Mouse (Mus musculus): Measurements from ENCODE around the gene Ptprj.

The Ptprj gene

DNA sequence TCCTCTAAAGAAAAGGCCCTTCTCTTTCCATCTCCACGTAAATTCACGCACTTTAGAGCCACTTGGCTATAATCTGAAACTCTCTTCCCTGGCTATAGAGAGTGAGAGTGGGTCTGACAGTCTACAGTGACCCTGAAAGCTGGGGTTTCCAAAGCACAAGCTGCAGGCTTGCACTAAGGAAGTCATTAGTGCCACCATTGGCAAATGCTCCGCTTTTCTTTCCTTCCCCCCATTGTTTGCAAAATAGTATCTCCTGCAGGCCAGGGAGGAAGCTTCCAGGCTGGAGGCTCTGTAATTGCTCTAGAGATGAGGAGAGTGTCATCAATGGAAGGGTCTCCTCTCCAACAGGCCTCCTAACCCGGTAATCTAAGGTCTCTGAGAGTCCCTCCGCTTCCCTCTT, 65.5 kb downstream of the Ptprj start:
- no peak for DNase-seq

DNA sequence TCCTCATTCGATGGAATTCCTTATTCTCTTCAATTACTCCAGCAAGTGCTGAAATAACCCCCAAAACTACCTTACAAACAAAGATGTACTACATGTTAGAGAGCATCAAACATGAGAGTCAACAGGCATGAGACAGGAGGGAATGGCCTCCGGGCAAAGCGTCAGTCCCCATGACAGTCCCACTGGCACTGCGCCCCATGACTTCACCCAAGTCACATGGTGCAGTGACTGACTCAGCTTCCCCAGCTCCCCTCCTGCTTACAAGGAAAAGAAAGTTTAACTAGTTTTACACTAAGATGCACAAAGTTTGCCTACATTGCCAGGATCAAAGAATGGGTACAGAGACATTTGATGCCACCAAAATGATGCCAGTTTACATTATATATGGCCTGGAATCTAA, 71.2 kb downstream of the Ptprj start:
- no peak for DNase-seq

DNA sequence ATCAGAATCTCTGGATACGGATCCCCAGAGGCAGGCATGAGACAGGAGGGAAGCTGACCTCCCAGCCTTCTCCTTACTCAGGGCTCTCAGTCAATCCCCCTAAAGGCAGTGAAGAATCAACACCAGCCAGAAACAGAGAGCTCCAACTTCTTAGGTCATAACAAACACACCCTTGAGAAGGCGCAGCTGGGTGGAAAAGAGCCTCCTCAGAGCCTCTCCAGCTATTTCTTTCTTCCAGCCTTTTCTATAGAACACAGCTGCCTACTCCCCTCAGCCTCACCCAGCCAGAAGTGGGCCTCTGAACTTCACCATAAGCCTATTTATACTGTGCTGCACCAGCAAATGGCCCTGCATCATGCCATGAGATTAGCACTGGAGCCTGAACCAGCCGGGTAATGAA, 74.3 kb downstream of the Ptprj start:
- DNase-seq: no peak

DNA sequence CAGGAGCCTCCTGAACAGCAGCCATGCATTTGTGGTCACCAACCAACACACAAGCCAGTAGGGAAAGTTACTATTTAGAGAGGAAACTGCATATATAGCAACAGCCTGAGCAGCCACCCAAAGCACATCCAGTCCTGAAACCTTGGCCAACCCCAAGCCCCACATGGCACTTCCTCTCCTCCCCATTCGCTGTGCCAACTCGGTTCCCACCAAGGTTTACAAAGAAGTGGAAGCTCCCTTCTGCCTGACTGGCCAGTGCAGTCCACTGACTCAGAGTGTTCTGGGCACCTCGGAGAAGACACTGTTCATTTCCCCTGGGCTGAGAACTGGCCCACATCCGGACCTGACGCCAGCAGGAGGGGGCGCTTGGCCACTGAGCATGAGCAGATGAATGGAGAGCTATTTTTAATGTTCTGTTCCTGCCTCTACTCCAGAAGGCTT, 75.7 kb downstream of the Ptprj start:
- peak; percentile 85 for DNase-seq

DNA sequence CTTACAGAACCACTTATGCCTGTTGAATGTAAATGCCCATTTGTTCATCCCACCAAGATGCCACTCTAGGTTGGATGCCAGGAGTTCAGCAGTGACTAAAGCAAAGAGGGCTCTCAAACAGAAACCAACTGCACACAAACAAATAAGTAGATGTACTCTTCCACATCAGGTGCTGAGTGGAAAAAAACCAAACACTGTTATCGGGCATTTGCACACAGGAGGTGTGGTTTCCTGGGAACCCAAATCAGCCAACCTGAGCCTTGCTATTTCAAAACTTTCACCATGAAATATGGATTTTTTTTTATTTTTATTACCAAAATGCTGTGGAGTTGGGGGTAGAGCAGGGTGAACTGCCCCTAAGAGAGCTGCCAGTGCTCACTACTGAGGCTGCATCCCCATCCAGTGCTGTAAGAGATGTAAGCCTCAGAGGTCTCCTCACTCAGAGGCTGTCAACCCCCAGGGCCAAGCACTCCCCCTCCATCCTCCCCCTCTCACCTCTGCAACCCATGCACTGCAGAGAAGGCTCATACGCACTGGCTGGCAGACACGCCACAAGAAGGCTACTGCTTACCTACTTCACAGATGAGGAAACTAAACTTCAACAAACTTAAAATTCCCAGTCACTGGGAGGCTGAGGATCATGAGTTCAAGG, 77.1 kb downstream of the Ptprj start:
- no peak for DNase-seq

DNA sequence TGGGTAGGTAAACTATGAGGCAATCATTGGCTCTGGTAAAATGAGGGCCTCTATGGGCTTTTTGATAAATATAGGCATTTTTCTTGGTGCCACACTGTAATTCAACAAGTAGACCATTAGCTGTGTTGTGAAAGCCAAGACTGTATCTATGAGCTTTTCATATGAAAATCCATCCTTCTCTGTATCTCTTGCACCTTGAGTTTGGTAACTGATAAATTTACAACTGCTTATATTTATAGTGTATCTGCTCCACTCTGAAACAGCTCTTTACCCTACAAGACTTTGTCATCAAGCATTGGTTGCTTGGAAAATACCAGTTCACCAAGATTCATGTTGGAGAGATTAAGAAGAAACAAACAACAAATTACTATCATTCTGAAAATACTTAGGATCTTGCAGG, 77.7 kb downstream of the Ptprj start:
- DNase-seq: no peak

DNA sequence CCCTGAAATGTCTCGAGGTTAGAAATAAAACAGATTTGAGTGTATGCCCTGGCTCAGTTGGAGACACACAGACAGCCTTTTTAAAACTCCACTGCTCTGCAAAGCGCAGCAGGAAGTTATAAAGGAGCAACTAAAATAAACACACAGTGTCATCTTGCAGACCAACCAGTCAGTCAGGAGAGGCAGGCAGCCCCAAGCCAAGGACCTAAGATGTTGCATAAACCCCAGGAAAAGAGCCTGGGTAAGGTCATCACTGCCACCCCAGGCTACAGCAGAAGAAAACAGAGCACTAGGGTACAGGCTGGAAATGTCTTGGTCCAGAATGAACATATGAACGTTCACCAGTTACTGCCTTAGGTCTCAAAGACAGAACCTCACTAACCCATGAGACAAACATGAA, 78.7 kb downstream of the Ptprj start:
- DNase-seq: no peak

DNA sequence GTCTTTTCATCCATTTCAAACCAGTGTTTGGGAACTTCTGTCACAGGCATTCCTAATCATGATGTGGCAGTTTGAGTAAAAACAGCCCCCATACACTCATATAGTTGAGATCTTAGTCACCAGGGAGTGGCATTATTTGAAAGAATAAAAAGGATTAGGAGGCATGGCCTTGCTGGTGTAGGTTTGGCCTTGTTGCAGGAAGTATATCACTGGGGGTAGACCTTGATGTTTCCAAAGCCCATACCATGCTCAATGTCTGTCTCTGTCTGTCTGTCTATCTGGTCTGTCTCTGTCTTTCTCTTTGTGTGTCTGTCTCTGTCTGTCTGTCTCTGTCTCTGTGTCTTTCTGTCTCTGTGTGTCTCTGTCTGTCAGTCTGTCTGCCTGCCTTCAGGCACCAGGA, 79.6 kb downstream of the Ptprj start:
- no peak for DNase-seq

DNA sequence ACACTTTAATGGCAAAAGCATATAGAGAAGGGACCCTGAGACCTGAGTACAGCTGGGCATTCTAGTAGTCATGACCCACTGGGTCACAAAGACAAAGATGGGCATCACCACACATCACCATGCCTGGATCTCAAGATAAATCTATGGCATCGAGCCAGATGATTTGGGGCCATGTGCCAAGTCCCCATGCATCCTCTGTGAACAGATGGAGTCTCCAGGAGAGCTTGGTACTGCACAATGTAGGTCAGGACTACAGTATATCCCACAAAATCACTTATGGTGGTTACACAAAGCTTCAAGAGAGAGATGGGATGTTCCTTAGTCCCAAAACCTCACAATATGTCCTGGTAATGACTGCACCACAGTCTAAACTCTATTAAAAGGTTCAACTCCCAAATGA, 81.4 kb downstream of the Ptprj start:
- DNase-seq: peak; percentile 97

DNA sequence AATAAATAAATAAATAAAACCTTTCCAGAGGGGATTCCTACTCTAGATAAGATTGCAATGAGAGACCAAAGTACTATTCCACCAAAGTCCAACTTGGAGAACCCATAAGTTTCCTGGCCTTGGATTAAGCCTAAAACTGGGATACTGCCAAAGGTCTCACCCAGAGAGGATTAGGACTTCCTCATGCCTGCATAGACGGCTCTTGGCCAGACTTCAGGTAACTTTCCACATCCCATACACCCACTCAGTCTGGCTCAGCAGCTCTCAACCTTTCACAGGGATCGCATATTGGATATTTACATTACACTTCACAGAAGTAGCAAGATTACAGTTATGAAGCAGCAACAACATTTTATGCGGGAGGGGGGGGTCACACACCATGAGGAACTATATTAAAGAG, 82.9 kb downstream of the Ptprj start:
- no peak for DNase-seq

DNA sequence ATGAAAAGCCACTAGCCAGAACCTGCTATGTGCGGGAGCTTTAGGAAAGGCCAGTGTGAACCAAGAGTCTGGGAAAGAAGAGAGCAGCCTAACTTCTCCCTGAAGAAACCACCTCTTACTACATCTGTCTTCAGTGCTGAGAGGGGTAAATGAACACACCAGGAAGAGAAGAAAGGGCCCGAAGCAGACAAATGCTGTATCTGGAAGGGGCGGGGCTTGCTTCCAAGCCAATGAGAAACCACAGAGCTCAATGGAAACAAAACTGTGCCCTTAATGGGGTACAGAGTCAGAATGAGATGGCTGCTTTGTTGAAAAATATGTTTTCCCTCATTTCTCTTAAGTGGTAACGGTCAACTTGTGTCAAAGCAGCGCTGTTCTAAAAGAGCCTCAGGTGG, 83.8 kb downstream of the Ptprj start:
- DNase-seq: no peak

DNA sequence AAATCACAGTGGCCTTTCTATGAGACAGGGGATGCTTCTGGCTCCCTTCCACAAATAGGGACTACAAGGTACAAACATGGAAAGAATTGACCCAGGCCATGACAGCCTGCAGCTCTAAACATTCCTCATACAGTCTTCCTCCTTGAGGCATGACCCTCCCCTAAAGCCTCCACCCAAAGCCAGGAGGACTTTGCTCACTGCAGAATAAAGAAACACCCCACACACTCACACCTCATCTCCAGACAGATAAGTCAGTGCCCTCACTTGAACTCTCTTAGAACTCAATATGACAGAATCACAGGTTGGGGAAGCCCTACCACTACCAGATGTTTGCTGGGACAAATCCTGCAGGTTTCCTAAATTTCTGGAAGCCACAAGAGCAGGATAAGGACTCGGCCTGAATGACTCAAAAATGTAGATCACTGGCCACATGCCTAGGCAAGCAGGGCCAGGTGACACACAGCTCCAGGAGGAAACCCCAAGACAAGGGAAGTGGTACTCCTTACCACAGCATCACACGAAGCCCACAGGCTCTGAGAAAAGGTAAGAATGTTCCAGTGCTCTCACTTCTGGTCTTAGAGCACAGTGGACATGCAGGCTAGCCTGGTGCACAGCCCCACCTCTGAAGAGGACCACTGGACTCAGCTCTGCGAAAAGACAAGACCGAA, 84.3 kb downstream of the Ptprj start:
- no peak for DNase-seq

DNA sequence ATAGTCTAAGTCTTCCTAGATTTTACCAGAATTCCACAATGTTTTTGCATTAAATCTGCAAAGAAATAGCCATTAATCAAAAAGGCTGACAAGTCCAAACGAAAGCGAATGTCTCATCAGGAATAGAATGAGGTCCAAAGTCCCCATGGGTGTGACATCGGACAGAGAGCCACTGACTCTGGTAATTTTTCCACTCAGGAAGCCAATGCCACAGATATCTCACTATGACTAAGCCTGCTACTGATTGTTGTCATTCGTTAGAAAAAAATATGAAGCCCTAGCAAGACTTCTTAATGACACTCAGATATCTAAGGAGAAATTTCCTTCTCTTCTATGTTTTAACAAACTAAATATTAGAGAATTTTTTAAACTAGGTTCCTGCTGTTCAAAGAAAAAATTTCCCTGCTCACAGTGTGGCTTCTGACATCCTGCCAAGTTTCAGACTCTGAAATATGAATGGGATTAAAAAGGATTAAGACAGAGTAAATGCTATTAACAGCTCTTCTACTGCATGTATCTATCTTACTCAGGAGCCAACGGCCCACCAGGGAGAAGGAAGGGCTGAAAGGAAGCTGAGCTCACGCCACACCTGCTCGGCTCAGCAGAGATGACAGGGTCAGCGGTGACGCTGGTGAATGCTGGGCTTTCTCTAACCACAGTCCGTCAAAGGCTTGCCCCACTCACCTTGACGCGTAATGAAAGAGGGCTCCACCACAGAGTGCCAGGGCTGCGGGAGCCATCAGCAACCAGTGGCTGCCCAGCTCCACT, 90.0 kb downstream of the Ptprj start:
- DNase-seq: peak; percentile 56

DNA sequence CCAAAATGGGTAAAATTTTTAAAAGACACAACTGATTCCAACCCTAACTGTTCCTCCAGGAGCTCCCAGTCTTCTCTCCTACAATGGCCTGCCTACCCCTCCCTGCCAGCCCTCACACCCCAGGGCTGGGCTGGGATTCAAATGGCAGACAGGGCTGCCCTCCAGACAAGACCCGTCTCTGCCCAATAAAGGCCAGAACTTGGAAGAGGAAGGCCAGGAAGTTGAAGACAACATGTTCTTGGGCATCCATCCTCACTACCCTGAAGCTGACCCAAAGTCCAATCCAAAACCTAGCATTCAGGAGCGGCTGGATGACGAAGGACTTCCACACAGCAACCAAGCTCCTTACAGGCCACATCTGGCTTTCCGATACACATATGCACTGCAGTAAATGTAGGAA, 90.6 kb downstream of the Ptprj start:
- peak; percentile 66 for DNase-seq

DNA sequence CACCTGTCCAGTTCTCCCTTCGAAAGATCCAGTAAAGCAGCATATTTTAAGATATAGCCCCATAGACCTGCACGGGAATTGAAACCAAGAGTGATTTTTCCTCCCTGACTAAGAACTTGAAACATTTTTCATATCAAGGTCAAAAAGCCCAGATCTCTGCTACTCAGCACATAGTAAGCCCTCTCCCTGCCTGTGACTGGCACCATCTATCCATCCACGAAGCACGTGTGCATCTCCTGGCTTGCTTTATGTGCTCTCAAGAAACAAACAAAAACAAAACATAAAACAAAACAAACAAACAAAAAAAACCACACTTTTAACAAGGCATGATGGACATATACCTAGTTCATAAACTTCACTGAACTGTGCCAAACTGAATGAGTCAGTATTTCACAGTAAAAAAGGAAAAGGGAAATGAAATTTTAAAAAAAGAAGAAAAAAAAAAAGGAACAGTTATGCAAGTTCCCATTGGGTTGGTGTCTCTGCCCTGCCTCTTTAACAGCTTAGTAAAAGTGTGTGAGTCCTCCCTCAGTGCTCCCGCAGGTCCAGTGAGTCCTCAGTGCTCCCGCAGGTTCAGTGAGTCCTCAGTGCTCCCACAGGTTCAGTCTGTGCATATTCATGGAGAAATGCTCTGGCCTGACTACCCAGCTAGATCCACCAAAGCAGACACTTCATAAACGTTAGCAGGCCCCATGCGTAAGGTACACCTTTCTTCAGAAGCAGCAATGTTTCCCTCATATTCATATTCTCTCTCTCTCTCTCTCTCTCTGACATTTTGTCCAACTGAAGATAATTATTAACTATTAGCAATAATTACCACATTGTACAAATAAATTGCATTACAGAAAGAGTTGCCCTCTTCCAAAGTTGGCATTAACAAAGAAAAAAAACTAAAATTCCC, 91.5 kb downstream of the Ptprj start:
- no peak for DNase-seq

DNA sequence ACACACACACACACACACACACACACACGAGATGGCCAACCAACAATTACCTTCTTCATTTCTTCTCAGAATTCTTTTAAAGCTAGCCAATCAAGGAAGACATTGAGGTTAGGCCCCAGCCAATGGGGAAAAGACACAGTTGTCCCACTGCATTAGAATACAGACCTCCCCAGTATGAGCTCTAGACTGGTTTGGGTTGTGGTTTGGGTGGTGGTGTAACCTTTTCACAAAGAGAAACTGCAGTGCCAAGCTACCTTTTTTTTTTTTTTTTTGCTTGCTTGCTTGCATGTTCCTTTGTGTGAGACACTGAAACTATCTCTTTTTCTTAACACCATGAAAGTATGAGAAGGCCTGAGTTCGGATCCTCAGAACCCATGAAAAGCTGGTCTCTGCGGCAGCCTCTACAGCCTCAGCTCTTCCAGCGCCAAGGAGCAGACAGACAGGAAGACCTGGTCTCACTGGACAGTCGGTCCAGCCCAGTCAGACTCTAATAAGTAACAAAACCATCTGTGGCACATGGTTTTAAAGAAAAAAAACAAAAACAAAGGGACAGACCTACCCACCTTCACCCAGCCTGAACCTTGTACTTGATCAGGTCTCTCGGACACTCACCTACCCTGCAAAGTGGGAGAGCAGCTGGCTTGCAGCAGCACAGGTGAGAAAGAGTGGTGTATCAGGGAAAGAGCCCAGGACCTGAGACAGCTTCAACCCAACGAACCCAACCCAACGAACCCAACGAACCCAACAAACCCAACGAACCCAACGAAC, 92.8 kb downstream of the Ptprj start:
- DNase-seq: no peak

DNA sequence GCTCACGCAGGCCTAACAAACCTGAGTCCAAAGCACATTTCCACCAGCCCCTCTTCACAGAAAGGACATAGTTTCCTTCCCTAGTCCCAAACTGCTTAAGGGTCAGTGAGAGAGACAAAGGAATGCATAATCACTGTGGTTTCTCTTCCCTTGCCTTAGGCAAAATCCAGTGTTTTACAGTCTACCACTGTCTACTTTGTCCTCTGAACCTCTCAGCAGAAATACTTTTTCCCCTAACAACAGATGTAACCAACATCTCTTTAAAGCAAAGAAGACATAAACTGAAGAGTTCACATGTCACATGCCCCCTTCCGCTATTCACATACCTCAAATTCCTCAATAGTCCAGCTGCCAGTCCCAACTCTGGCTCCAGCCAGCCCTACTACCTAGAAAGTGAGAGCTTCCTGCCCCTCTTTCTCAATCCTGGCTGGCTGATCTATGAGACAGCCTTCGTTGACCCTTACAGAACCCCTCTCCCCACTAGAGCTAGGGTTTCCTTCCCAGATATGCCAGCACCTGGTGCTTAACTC, 94.2 kb downstream of the Ptprj start:
- no peak for DNase-seq

DNA sequence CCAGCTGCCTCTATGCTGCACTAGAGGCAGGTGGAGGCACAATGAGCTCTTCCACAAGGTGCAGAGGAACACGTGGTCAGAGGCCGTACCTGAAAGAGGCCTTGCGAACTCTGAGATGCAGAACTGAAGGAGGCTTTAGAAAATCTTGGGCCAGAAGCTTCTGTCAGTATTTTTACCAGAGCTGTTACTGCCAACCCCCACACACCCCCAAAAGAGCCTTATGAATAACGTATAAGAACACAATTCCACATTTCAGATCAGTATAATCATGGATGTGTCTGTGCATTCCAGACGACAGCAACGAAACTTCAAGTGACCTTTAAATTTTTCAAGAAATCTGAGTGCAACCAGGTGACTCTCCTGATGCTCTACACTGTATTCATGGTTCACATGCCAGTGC, 98.9 kb downstream of the Ptprj start:
- DNase-seq: no peak

DNA sequence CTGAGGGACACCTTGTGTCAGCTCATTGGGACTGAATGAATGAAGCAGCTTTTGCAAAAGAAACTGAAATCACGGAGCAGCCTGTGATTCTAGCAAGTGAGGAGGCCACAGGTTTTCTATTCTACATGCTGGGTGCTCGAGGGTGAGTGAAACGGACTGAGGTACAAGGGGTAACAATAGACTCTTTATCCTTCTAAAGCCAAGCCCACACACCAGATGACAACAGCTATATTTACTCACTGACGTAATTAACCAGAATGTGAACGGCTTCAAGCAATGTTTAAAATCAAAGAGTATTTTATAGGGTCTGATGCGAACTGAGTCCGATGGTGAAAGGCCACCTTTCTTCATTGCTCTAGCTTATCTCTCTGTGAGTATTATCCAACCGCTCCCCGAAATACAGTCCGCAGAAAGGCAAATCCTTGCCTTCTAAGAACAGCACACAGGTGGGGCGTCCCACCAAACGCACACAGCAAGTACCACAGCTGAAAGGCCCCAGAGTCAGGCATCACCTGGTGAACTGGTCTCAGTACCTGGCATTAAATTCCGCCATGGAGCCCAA, 99.6 kb downstream of the Ptprj start:
- no peak for DNase-seq

DNA sequence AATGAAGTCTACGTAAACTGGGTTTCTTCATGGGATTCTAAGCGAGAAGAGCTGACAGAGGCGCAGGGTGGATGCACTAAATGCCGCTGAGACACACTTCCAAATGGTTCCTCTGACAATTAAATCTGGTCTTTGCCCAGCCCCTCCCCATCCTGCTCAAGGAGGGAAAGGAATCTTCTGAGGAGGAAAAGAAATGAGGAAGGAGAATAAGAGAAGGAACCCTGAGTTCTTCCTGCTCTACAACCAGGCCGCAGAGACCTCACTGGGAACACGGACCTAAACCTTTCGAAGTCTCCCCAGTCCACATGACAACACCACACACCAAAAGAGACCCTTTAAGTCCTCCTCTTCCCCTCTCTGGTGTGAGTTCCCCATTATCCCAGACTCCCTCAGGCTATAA, 101.9 kb downstream of the Ptprj start:
- no peak for DNase-seq

DNA sequence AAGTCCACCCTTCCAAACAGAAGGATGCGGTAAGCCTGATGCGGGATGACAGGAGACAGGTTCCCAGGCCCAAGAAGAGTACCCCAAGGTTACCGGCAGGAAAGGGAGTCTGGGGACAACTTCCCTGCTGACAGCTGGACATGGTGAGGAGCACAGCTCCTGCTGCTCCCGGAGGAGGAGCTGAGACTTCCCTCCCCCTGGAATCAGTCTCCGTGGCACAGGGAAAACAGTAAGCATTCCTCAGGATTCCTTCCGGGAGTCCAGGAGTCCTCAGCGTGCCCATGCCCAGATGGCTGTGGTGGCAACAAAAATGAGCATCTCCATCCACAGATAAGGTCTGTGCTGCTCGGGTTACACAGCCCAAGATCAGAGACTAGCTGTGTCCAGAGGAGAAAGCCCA, 102.8 kb downstream of the Ptprj start:
- DNase-seq: no peak

DNA sequence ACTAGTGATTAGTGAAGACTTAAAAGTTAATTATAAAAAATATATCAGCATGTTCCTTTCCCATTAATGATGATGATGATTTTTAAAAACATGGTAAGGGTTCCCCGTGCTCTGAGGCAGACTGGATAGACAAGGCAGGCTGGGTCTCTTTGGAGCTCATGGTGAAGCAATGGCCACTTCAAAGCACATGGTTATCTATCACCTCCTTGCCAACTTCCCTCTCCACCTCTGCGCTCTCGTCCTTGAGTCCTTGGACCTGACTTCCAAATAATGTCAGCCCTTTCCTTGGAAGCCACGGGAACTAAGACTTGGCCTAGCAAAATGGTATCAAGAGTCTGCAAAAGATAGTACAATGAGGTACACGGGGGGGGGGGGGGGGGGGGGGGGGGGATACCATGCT, 103.7 kb downstream of the Ptprj start:
- DNase-seq: no peak
